Mouse (Mus musculus): Measurements from ENCODE around the gene Kpna3. TPM values are rescaled to one million over a fixed set of nuclear protein-coding genes. Genes with fewer than 3 reads are reported as not detected.

The Kpna3 gene
- total and polyA plus RNA-seq, 2 experiments = 5.1 to 24.7 TPM

GRCm38 (mm10) chr14:61322740-61323139, 116.9 kb downstream of the Kpna3 start:
- Histone ChIP-seq H3K4me3 (ENCODE audit: insufficient read depth, low read depth, low read length) (no peak overlapping the region), H3K36me3 (ENCODE audit: control insufficient read depth, insufficient read depth, low read length) (no peaks in the 10 kb centered on the region), H3K9ac (ENCODE audit: low read depth, low read length) (no peak overlapping the region), H3K79me2 (ENCODE audit: control insufficient read depth, insufficient read depth, low read length) (no peaks in the 10 kb centered on the region), H3K27ac (replicated peaks; ENCODE audit: insufficient read depth, low read depth, low read length) (no peak overlapping the region), H3K27me3 (ENCODE audit: control insufficient read depth, insufficient read depth, low read length) (no peaks in the 10 kb centered on the region), H3K4me1 (ENCODE audit: control insufficient read depth, insufficient read depth, low read length) (no peaks in the 10 kb centered on the region)
- DNase-seq (ENCODE audit: extremely low read depth, low read depth, low spot score) = no peak
- TF ChIP-seq CTCF (IDR thresholded peaks at IDR 0.05; ENCODE audit: low read depth, low read length) (no peak), POLR2A (IDR thresholded peaks at IDR 0.05; ENCODE audit: extremely low read depth, insufficient read depth, low read length) (no peak)
- 91% methylated on average over 1 of the region's 1 CpGs for WGBS

- WGBS = 83% methylated on average over 4 of the region's 4 CpGs
- Histone ChIP-seq H3K79me2 (ENCODE audit: control insufficient read depth, insufficient read depth, low read length) (no peaks in the 10 kb centered on the region), H3K27ac (replicated peaks; ENCODE audit: insufficient read depth, low read depth, low read length) (no peak overlapping the region), H3K4me3 (ENCODE audit: insufficient read depth, low read depth, low read length) (no peak overlapping the region), H3K36me3 (ENCODE audit: control insufficient read depth, insufficient read depth, low read length) (no peaks in the 10 kb centered on the region), H3K27me3 (ENCODE audit: control insufficient read depth, insufficient read depth, low read length) (no peaks in the 10 kb centered on the region), H3K9ac (ENCODE audit: low read depth, low read length) (no peak overlapping the region), H3K4me1 (ENCODE audit: control insufficient read depth, insufficient read depth, low read length) (no peaks in the 10 kb centered on the region)
- no peak for TF ChIP-seq CTCF (IDR thresholded peaks at IDR 0.05; ENCODE audit: low read depth, low read length)
- TF ChIP-seq POLR2A (IDR thresholded peaks at IDR 0.05; ENCODE audit: extremely low read depth, insufficient read depth, low read length) = no peak
- no peak for DNase-seq (ENCODE audit: extremely low read depth, low read depth, low spot score)
Observed at GRCm38 (mm10) chr14:61321200-61321599, 118.5 kb downstream of the Kpna3 start.

- peak; percentile 54 for DNase-seq (ENCODE audit: extremely low read depth, low read depth, low spot score)
- H3K27me3 ChIP-seq (ENCODE audit: control insufficient read depth, insufficient read depth, low read length) = no peaks in the 10 kb centered on the region
- WGBS = 100% methylated on average over 1 of the region's 1 CpGs
- no peaks in the 10 kb centered on the region for H3K79me2 ChIP-seq (ENCODE audit: control insufficient read depth, insufficient read depth, low read length)
- H3K4me1 ChIP-seq (ENCODE audit: control insufficient read depth, insufficient read depth, low read length) = no peaks in the 10 kb centered on the region
- H3K9ac ChIP-seq (ENCODE audit: low read depth, low read length) = no peak overlapping the region
- TF ChIP-seq POLR2A (IDR thresholded peaks at IDR 0.05; ENCODE audit: extremely low read depth, insufficient read depth, low read length) (no peak), CTCF (IDR thresholded peaks at IDR 0.05; ENCODE audit: low read depth, low read length) (no peak)
- H3K36me3 ChIP-seq (ENCODE audit: control insufficient read depth, insufficient read depth, low read length) = no peaks in the 10 kb centered on the region
- no peak overlapping the region for H3K4me3 ChIP-seq (ENCODE audit: insufficient read depth, low read depth, low read length)
- no peak overlapping the region for H3K27ac ChIP-seq (replicated peaks; ENCODE audit: insufficient read depth, low read depth, low read length)
Observed at GRCm38 (mm10) chr14:61320765-61321164, 118.9 kb downstream of the Kpna3 start.

- Histone ChIP-seq H3K36me3 (ENCODE audit: control insufficient read depth, insufficient read depth, low read length) (no peaks in the 10 kb centered on the region), H3K9ac (ENCODE audit: low read depth, low read length) (no peak overlapping the region), H3K27me3 (ENCODE audit: control insufficient read depth, insufficient read depth, low read length) (no peaks in the 10 kb centered on the region), H3K4me3 (ENCODE audit: insufficient read depth, low read depth, low read length) (no peak overlapping the region), H3K4me1 (ENCODE audit: control insufficient read depth, insufficient read depth, low read length) (no peaks in the 10 kb centered on the region), H3K79me2 (ENCODE audit: control insufficient read depth, insufficient read depth, low read length) (no peaks in the 10 kb centered on the region), H3K27ac (replicated peaks; ENCODE audit: insufficient read depth, low read depth, low read length) (no peak overlapping the region)
- DNase-seq (ENCODE audit: extremely low read depth, low read depth, low spot score) = peak; percentile 54
- TF ChIP-seq POLR2A (IDR thresholded peaks at IDR 0.05; ENCODE audit: extremely low read depth, insufficient read depth, low read length) (no peak), CTCF (IDR thresholded peaks at IDR 0.05; ENCODE audit: low read depth, low read length) (peak; percentile 61)
- WGBS = 39% methylated on average over 4 of the region's 4 CpGs
Observed at GRCm38 (mm10) chr14:61316861-61317260, 122.8 kb downstream of the Kpna3 start.

Other genes with a start within 250 kb of the Kpna3 start
- gene Sgcg, start 181.4 kb downstream of the Kpna3 start, total RNA-seq (2014; rRNA removed) = 0.18 TPM in 1 of 2 replicates, not detected in the other
- gene Sgcg, start 181.4 kb downstream of the Kpna3 start, polyA plus RNA-seq (2012; rRNA removed) = not detected in 2 replicates
- 0.28 and 0.40 TPM in 2 replicates for gene Arl11, start 130.1 kb downstream of the Kpna3 start, total RNA-seq (2014; rRNA removed)
- gene Arl11, start 130.1 kb downstream of the Kpna3 start, polyA plus RNA-seq (2012; rRNA removed) = 0.07 and 0.37 TPM in 2 replicates
- gene Ebpl, start 79.4 kb downstream of the Kpna3 start, total RNA-seq (2014; rRNA removed) = 17.2 and 17.6 TPM in 2 replicates
- gene Ebpl, start 79.4 kb downstream of the Kpna3 start, polyA plus RNA-seq (2012; rRNA removed) = 17.8 and 19.5 TPM in 2 replicates
- gene Spryd7, start 117.0 kb upstream of the Kpna3 start, total RNA-seq (2014; rRNA removed) = 19.5 and 20.7 TPM in 2 replicates
- 15.1 and 17.5 TPM in 2 replicates for gene Spryd7, start 117.0 kb upstream of the Kpna3 start, polyA plus RNA-seq (2012; rRNA removed)
- gene Trim13, start 158.4 kb upstream of the Kpna3 start, total RNA-seq (2014; rRNA removed) = 1.0 and 1.2 TPM in 2 replicates
- gene Trim13, start 158.4 kb upstream of the Kpna3 start, polyA plus RNA-seq (2012; rRNA removed) = 0.20 and 0.64 TPM in 2 replicates
- 0.07 TPM in 1 of 2 replicates, not detected in the other for gene Kcnrg, start 167.6 kb upstream of the Kpna3 start, total RNA-seq (2014; rRNA removed)
- not detected in 2 replicates for gene Kcnrg, start 167.6 kb upstream of the Kpna3 start, polyA plus RNA-seq (2012; rRNA removed)

Measured in liver, adult 2 months (tissue).